ENCODE assay signal across 24 mouse cellular contexts in genomic region chr8:116887813-116888212, GRCm38 (mm10). TPM values are rescaled to one million over a fixed set of nuclear protein-coding genes. Genes with fewer than 3 reads are reported as not detected.
A peak's percentile ranks its signal among the peaks of the same experiment; 100 is the strongest.
DNase-seq lines count a peak whose midpoint lies in the region; ATAC-seq and TF ChIP-seq lines count a peak whose summit lies in the region.
"Had no signal": no experiment of that assay in that cellular context is flagged by ENCODE, and none has a peak within 500 bp of the region (broad histone marks: within the 10 kb centered on the region; RNA-seq: fewer than 3 reads in every experiment).

No protein-coding gene starts in this region.

- H3K9ac ChIP-seq in heart, postnatal 0 days (replicated peaks; ENCODE audit: low read depth, low read length): no peak overlapping the region
- H3K9ac ChIP-seq in midbrain, embryonic 14.5 days (replicated peaks; ENCODE audit: low read length): no peak overlapping the region
- no peak overlapping the region for H3K9ac ChIP-seq in midbrain, embryonic 15.5 days
- H3K9ac ChIP-seq in liver, postnatal 0 days (replicated peaks): no peak overlapping the region
- H3K9ac ChIP-seq: embryonic facial prominence, embryonic 15.5 days; forebrain, embryonic 13.5 days; hindbrain, embryonic 12.5 days; limb, embryonic 15.5 days; liver, embryonic 13.5 days; lung, embryonic 14.5 days; stomach, embryonic 15.5 days had no signal

- TF ChIP-seq CTCF in heart, postnatal 0 days (IDR thresholded peaks at IDR 0.05; ENCODE audit: low read depth): no peak
- no peak for TF ChIP-seq CTCF in liver, postnatal 0 days (IDR thresholded peaks at IDR 0.05; ENCODE audit: low read depth)

- TF ChIP-seq EP300 in heart, postnatal 0 days (IDR thresholded peaks at IDR 0.05; ENCODE audit: low read depth): no peak
- TF ChIP-seq EP300 in liver, postnatal 0 days (IDR thresholded peaks at IDR 0.05; ENCODE audit: low read depth): no peak

- H3K36me3 ChIP-seq in heart, postnatal 0 days (replicated peaks; ENCODE audit: control insufficient read depth, insufficient read depth, low read length): peaks cover 51% of the 10 kb centered on the region
- peaks cover 3% of the 10 kb centered on the region; the same call in 1 of the 2 replicates for H3K36me3 ChIP-seq in midbrain, embryonic 14.5 days (ENCODE audit: control insufficient read depth, insufficient read depth, low read length)
- no peaks in the 10 kb centered on the region for H3K36me3 ChIP-seq in midbrain, embryonic 15.5 days (replicated peaks)
- H3K36me3 ChIP-seq in liver, postnatal 0 days (replicated peaks; ENCODE audit: insufficient read depth, low read length): peaks cover 19% of the 10 kb centered on the region

- H3K4me2 ChIP-seq in heart, postnatal 0 days (ENCODE audit: low read depth, low read length): no peak overlapping the region
- H3K4me2 ChIP-seq in midbrain, embryonic 14.5 days (ENCODE audit: low read length): no peak overlapping the region
- H3K4me2 ChIP-seq in midbrain, embryonic 15.5 days: no peak overlapping the region
- H3K4me2 ChIP-seq in liver, postnatal 0 days (ENCODE audit: low read depth, low read length): no peak overlapping the region
- H3K4me2 ChIP-seq: embryonic facial prominence, embryonic 15.5 days; forebrain, embryonic 13.5 days; hindbrain, embryonic 12.5 days; limb, embryonic 15.5 days; liver, embryonic 13.5 days; lung, embryonic 14.5 days; stomach, embryonic 15.5 days had no signal

- intact Hi-C loops in heart, postnatal 25 days (cut with DNase I): no loop called here

- no peaks in the 10 kb centered on the region for H3K27me3 ChIP-seq in heart, postnatal 0 days (ENCODE audit: control insufficient read depth, insufficient read depth, low read length)
- H3K27me3 ChIP-seq in midbrain, embryonic 14.5 days (ENCODE audit: control insufficient read depth, insufficient read depth, low read length): no peaks in the 10 kb centered on the region
- H3K27me3 ChIP-seq in midbrain, embryonic 15.5 days (replicated peaks): no peaks in the 10 kb centered on the region
- H3K27me3 ChIP-seq in liver, postnatal 0 days (ENCODE audit: insufficient read depth, low read length): no peaks in the 10 kb centered on the region
- H3K27me3 ChIP-seq: embryonic facial prominence, embryonic 15.5 days; forebrain, embryonic 13.5 days; hindbrain, embryonic 12.5 days; limb, embryonic 15.5 days; liver, embryonic 13.5 days; stomach, embryonic 15.5 days had no signal

- ATAC-seq in heart, postnatal 0 days (ENCODE audit: insufficient read depth, low read depth): peak; percentile 33; the same call in 1 of the 2 replicates
- no peak for ATAC-seq in midbrain, embryonic 14.5 days (ENCODE audit: low FRiP score, low TSS enrichment)
- ATAC-seq in midbrain, embryonic 15.5 days (replicated peaks): no peak
- ATAC-seq in megakaryocyte-erythroid progenitor cell, adult 5-6 weeks (replicated peaks; ENCODE audit: low FRiP score, low TSS enrichment, poor library complexity, severe bottlenecking): peak; percentile 38; the same call in 1 of the 2 replicates
- no peak for ATAC-seq in liver, postnatal 0 days
- ATAC-seq: forebrain, embryonic 13.5 days; intestine, embryonic 16.5 days had no signal

- peak; percentile 26 for DNase-seq in heart, postnatal 0 days (ENCODE audit: low spot score)
- DNase-seq in heart, postnatal 25 days (ENCODE audit: low spot score): no peak
- DNase-seq in midbrain, embryonic 14.5 days: peak; percentile 24
- no peak for DNase-seq in liver, postnatal 0 days
- DNase-seq: adrenal gland, adult 2 months; B cell, adult 2 months; cerebellum, adult 2 months; cerebellum, postnatal 36 days; kidney, adult 8-10 months; liver, embryonic 13.5 days; lung, embryonic 14.5 days; lung, postnatal 14 days; right cerebral cortex, postnatal 25 days had no signal

- H3K4me1 ChIP-seq in heart, postnatal 0 days (ENCODE audit: control insufficient read depth, insufficient read depth): no peaks in the 10 kb centered on the region
- no peaks in the 10 kb centered on the region for H3K4me1 ChIP-seq in midbrain, embryonic 14.5 days (ENCODE audit: control insufficient read depth, insufficient read depth, low read length)
- H3K4me1 ChIP-seq in midbrain, embryonic 15.5 days: no peaks in the 10 kb centered on the region
- H3K4me1 ChIP-seq in liver, postnatal 0 days (ENCODE audit: insufficient read depth): no peaks in the 10 kb centered on the region
- H3K4me1 ChIP-seq: embryonic facial prominence, embryonic 15.5 days; forebrain, embryonic 13.5 days; hindbrain, embryonic 12.5 days; limb, embryonic 10.5 days; limb, embryonic 15.5 days; liver, embryonic 13.5 days; midbrain, embryonic 10.5 days; stomach, embryonic 15.5 days had no signal

- no peak overlapping the region for H3K27ac ChIP-seq in heart, postnatal 0 days (ENCODE audit: low read depth)
- H3K27ac ChIP-seq in midbrain, embryonic 14.5 days (replicated peaks; ENCODE audit: low read depth, low read length): no peak overlapping the region
- H3K27ac ChIP-seq in midbrain, embryonic 15.5 days: no peak overlapping the region
- H3K27ac ChIP-seq in liver, postnatal 0 days (ENCODE audit: low read depth): no peak overlapping the region
- H3K27ac ChIP-seq: embryonic facial prominence, embryonic 15.5 days; forebrain, embryonic 13.5 days; hindbrain, embryonic 12.5 days; kidney, postnatal 0 days; limb, embryonic 10.5 days; limb, embryonic 15.5 days; liver, embryonic 13.5 days; midbrain, embryonic 10.5 days; stomach, embryonic 15.5 days had no signal

- H3K4me3 ChIP-seq in heart, postnatal 0 days (ENCODE audit: low read depth, low read length): no peak overlapping the region
- H3K4me3 ChIP-seq in midbrain, embryonic 14.5 days (replicated peaks; ENCODE audit: low read depth, low read length): no peak overlapping the region
- no peak overlapping the region for H3K4me3 ChIP-seq in midbrain, embryonic 15.5 days
- no peak overlapping the region for H3K4me3 ChIP-seq in liver, postnatal 0 days (ENCODE audit: low read depth, low read length)
- H3K4me3 ChIP-seq: embryonic facial prominence, embryonic 15.5 days; forebrain, embryonic 13.5 days; hindbrain, embryonic 12.5 days; limb, embryonic 10.5 days; limb, embryonic 15.5 days; liver, embryonic 13.5 days; midbrain, embryonic 10.5 days; stomach, embryonic 15.5 days had no signal

- H3K9me3 ChIP-seq in heart, postnatal 0 days (replicated peaks; ENCODE audit: control insufficient read depth, low read length): 0 out of 2 replicates have a peak, but pooled peaks cover 9% of the 10 kb centered on the region
- no peaks in the 10 kb centered on the region for H3K9me3 ChIP-seq in midbrain, embryonic 14.5 days (ENCODE audit: control insufficient read depth, low read length)
- no peaks in the 10 kb centered on the region for H3K9me3 ChIP-seq in midbrain, embryonic 15.5 days
- H3K9me3 ChIP-seq in liver, postnatal 0 days (ENCODE audit: low read length): no peaks in the 10 kb centered on the region
- H3K9me3 ChIP-seq: embryonic facial prominence, embryonic 15.5 days; limb, embryonic 10.5 days; limb, embryonic 15.5 days; liver, embryonic 13.5 days; stomach, embryonic 15.5 days had no signal

- 34% methylated on average over 4 of the region's 4 CpGs for WGBS in heart, postnatal 0 days
- 79% methylated on average over 4 of the region's 4 CpGs for WGBS in midbrain, embryonic 14.5 days
- 73% methylated on average over 4 of the region's 4 CpGs for WGBS in midbrain, embryonic 15.5 days
- 78% methylated on average over 4 of the region's 4 CpGs for WGBS in liver, postnatal 0 days (ENCODE audit: insufficient replicate concordance)

RNA-seq across cellular contexts. Expression of gene Cmc2, which starts 33.4 kb away (rescaled TPM):
- total RNA-seq in heart, postnatal 0 days (2014; rRNA removed; ENCODE audit: low replicate concordance): 37.2 and 65.8 TPM in 2 replicates
- 139 and 161 TPM in 2 replicates for polyA plus RNA-seq in heart, postnatal 0 days (2015; fragmentation: Nextera tagmentation; extraction: Ambion mirVana)
- total RNA-seq in heart, postnatal 25 days (2021): 10 to 100 TPM; 73.9 to 75.2 TPM
- 26.2 and 30.5 TPM in 2 replicates for polyA plus RNA-seq in midbrain, embryonic 14.5 days (2014; fragmentation: Nextera tagmentation; extraction: Ambion mirVana)
- polyA plus RNA-seq in midbrain, embryonic 15.5 days (2015; fragmentation: Nextera tagmentation; extraction: Ambion mirVana): 26.5 and 28.7 TPM in 2 replicates
- total RNA-seq in megakaryocyte-erythroid progenitor cell, adult 5-6 weeks (2014; fragmentation: Nextera tagmentation): 45.4 and 48.0 TPM in 2 replicates
- 51.6 and 53.3 TPM in 2 replicates for total RNA-seq in megakaryocyte-erythroid progenitor cell, adult 5-6 weeks (2017)
- 47.3 and 51.9 TPM in 2 replicates for polyA plus RNA-seq in liver, postnatal 0 days (2015; fragmentation: Nextera tagmentation; extraction: Ambion mirVana)

RNA-seq across cellular contexts. Expression of gene Cenpn, which starts 33.7 kb away (rescaled TPM):
- 4.4 and 19.2 TPM in 2 replicates for total RNA-seq in heart, postnatal 0 days (2014; rRNA removed; ENCODE audit: low replicate concordance)
- polyA plus RNA-seq in heart, postnatal 0 days (2015; fragmentation: Nextera tagmentation; extraction: Ambion mirVana): 9.4 and 10.1 TPM in 2 replicates
- total RNA-seq in heart, postnatal 25 days (2021): under 1 TPM; 0.88 to 0.92 TPM
- 7.0 and 11.8 TPM in 2 replicates for polyA plus RNA-seq in midbrain, embryonic 14.5 days (2014; fragmentation: Nextera tagmentation; extraction: Ambion mirVana)
- 8.1 and 8.8 TPM in 2 replicates for polyA plus RNA-seq in midbrain, embryonic 15.5 days (2015; fragmentation: Nextera tagmentation; extraction: Ambion mirVana)
- 48.4 and 59.1 TPM in 2 replicates for total RNA-seq in megakaryocyte-erythroid progenitor cell, adult 5-6 weeks (2014; fragmentation: Nextera tagmentation)
- 44.1 and 44.8 TPM in 2 replicates for total RNA-seq in megakaryocyte-erythroid progenitor cell, adult 5-6 weeks (2017)
- 10.6 and 11.8 TPM in 2 replicates for polyA plus RNA-seq in liver, postnatal 0 days (2015; fragmentation: Nextera tagmentation; extraction: Ambion mirVana)

RNA-seq across cellular contexts. Expression of gene Atmin, which starts 55.4 kb away (rescaled TPM):
- total RNA-seq in heart, postnatal 0 days (2014; rRNA removed; ENCODE audit: low replicate concordance): 16.0 and 19.1 TPM in 2 replicates
- polyA plus RNA-seq in heart, postnatal 0 days (2015; fragmentation: Nextera tagmentation; extraction: Ambion mirVana): 6.0 and 7.0 TPM in 2 replicates
- total RNA-seq in heart, postnatal 25 days (2021): 10 to 100 TPM; 13.4 to 14.3 TPM
- 21.2 and 26.3 TPM in 2 replicates for polyA plus RNA-seq in midbrain, embryonic 14.5 days (2014; fragmentation: Nextera tagmentation; extraction: Ambion mirVana)
- polyA plus RNA-seq in midbrain, embryonic 15.5 days (2015; fragmentation: Nextera tagmentation; extraction: Ambion mirVana): 22.2 and 22.3 TPM in 2 replicates
- total RNA-seq in megakaryocyte-erythroid progenitor cell, adult 5-6 weeks (2014; fragmentation: Nextera tagmentation): 15.5 and 19.7 TPM in 2 replicates
- 10.9 and 18.4 TPM in 2 replicates for total RNA-seq in megakaryocyte-erythroid progenitor cell, adult 5-6 weeks (2017)
- polyA plus RNA-seq in liver, postnatal 0 days (2015; fragmentation: Nextera tagmentation; extraction: Ambion mirVana): 2.9 and 3.1 TPM in 2 replicates

Comparison
In these comparisons a context has a peak if more than half of its experiments do, and no peak if none do; other contexts are left out.
1. DNase-seq: peak in heart, postnatal 0 days (single experiment) and midbrain, embryonic 14.5 days (single experiment); none in heart, postnatal 25 days (single experiment) and liver, postnatal 0 days (single experiment).
2. ATAC-seq: peak in heart, postnatal 0 days (single experiment) and megakaryocyte-erythroid progenitor cell, adult 5-6 weeks (single experiment); none in midbrain, embryonic 14.5 days (single experiment), midbrain, embryonic 15.5 days (single experiment) and liver, postnatal 0 days (single experiment).